Mouse (Mus musculus) MEL-GATA-1-ER (cell line): ENCODE results near the gene AU018091.
"Not testable (repeated sequence)": the region's sequence is repeated elsewhere in the genome, so short reads cannot be mapped to it uniquely, and the experiment has no call there.

Experiments
- DNase-seq: peaks from one replicate; pipeline ENCODE4 v3.0.0-alpha.2; 2012; ENCODE audit warnings: low read depth; ENCODE audit errors: extremely low read depth

The AU018091 gene

GRCm38 (mm10) chr7:3168925-3169324, at the start of gene AU018091:
TSS of gene AU018091 (minus strand) at chr7:3169203.
- DNase-seq = no peak

GRCm38 (mm10) chr7:3217546-3218056, 48.6 kb upstream of the AU018091 start:
- no peak for DNase-seq

GRCm38 (mm10) chr7:3216331-3216730, 47.3 kb upstream of the AU018091 start:
- DNase-seq = no peak

GRCm38 (mm10) chr7:3213557-3213956, 44.6 kb upstream of the AU018091 start:
- DNase-seq = no peak

- no peak for DNase-seq
Observed at GRCm38 (mm10) chr7:3213156-3213555, 44.2 kb upstream of the AU018091 start.

GRCm38 (mm10) chr7:3212002-3212790, 43.2 kb upstream of the AU018091 start:
- DNase-seq = no peak

- DNase-seq = no peak
Observed at GRCm38 (mm10) chr7:3211518-3211917, 42.5 kb upstream of the AU018091 start.

GRCm38 (mm10) chr7:3210605-3211004, 41.6 kb upstream of the AU018091 start:
- DNase-seq = no peak

- no peak for DNase-seq
Observed at GRCm38 (mm10) chr7:3206520-3206919, 37.5 kb upstream of the AU018091 start.

- no peak for DNase-seq
Observed at GRCm38 (mm10) chr7:3204628-3205027, 35.6 kb upstream of the AU018091 start.

- no peak for DNase-seq
Observed at GRCm38 (mm10) chr7:3203890-3204289, 34.9 kb upstream of the AU018091 start.

GRCm38 (mm10) chr7:3201134-3201705, 32.2 kb upstream of the AU018091 start:
- no peak for DNase-seq

- DNase-seq = no peak
Observed at GRCm38 (mm10) chr7:3198884-3199283, 29.9 kb upstream of the AU018091 start.

GRCm38 (mm10) chr7:3195850-3196249, 26.8 kb upstream of the AU018091 start:
- DNase-seq = no peak

- no peak for DNase-seq
Observed at GRCm38 (mm10) chr7:3194531-3194930, 25.5 kb upstream of the AU018091 start.

GRCm38 (mm10) chr7:3193905-3194304, 24.9 kb upstream of the AU018091 start:
- DNase-seq = no peak

GRCm38 (mm10) chr7:3193049-3193632, 24.1 kb upstream of the AU018091 start:
- DNase-seq = no peak

- no peak for DNase-seq
Observed at GRCm38 (mm10) chr7:3191971-3192498, 23.0 kb upstream of the AU018091 start.

- DNase-seq = not testable (repeated sequence)
Observed at GRCm38 (mm10) chr7:3186726-3187125, 17.7 kb upstream of the AU018091 start.

GRCm38 (mm10) chr7:3186136-3186535, 17.1 kb upstream of the AU018091 start:
- DNase-seq = no peak

GRCm38 (mm10) chr7:3184394-3184793, 15.4 kb upstream of the AU018091 start:
- DNase-seq = no peak

- DNase-seq = not testable (repeated sequence)
Observed at GRCm38 (mm10) chr7:3180958-3181357, 12.0 kb upstream of the AU018091 start.
